Mouse (Mus musculus) heart, embryonic 16.5 days (tissue): ENCODE results near the gene BC025920. TPM values are rescaled to one million over a fixed set of nuclear protein-coding genes. Genes with fewer than 3 reads are reported as not detected.
"Not testable (repeated sequence)": the region's sequence is repeated elsewhere in the genome, so short reads cannot be mapped to it uniquely, and the experiment has no call there.

Experiments
- ATAC-seq: fragments of 200-750 bp; cut with Nextera tagmentation; replicated peaks from 2 replicates; pipeline ENCODE4 v1.8.0; 2017; ENCODE audit warnings: moderate number of reproducible peaks; ENCODE audit not compliant: insufficient read depth, low FRiP score; ENCODE audit errors: extremely low read depth
- H3K27ac ChIP-seq: fragments of 300-500 bp; sonication (generic); 2 replicates; pipeline ENCODE4 v1.5.1; 2014; ENCODE audit warnings: mild to moderate bottlenecking, low read length, control low read depth, moderate library complexity
- H3K27me3 ChIP-seq: fragments of 300-500 bp; sonication (generic); 2 replicates; pipeline ENCODE4 v1.6.1; 2014; ENCODE audit warnings: low read length, mixed read lengths; ENCODE audit not compliant: control insufficient read depth, insufficient read depth
- H3K36me3 ChIP-seq: fragments of 300-500 bp; sonication (generic); 2 replicates; pipeline ENCODE4 v1.6.1; 2014; ENCODE audit not compliant: control insufficient read depth, insufficient read depth
- H3K4me1 ChIP-seq: fragments of 300-500 bp; sonication (generic); 2 replicates; pipeline ENCODE4 v1.6.1; 2014; ENCODE audit warnings: low read length, mixed read lengths; ENCODE audit not compliant: control insufficient read depth, insufficient read depth
- H3K4me2 ChIP-seq: fragments of 300-500 bp; sonication (generic); 2 replicates; pipeline ENCODE4 v1.6.1; 2014; ENCODE audit warnings: low read depth, mild to moderate bottlenecking, control low read depth, low read length
- H3K4me3 ChIP-seq: fragments of 300-500 bp; sonication (generic); 2 replicates; pipeline ENCODE4 v1.5.1; 2014; ENCODE audit warnings: mild to moderate bottlenecking, control low read depth, low read length
- H3K9ac ChIP-seq: fragments of 300-500 bp; sonication (generic); 2 replicates; pipeline ENCODE4 v1.6.1; 2014; ENCODE audit warnings: low read length, control low read depth
- H3K9me3 ChIP-seq: fragments of 300-500 bp; sonication (generic); replicated peaks from 2 replicates; pipeline ENCODE4 v1.6.1; 2016; ENCODE audit warnings: low read length; ENCODE audit not compliant: control insufficient read depth
- WGBS: fragments of 180-500 bp; shearing (Covaris S2); extraction: QIAGEN DNeasy Blood & Tissue Kit; methylation state at CpG from one replicate; pipeline ENCODE4 v1.1.7; 2014; 5-methylcytosine and 5-hydroxymethylcytosine counted together
- polyA plus RNA-seq: library from polyadenylated mRNA; unstranded; fragments of >200 nt; fragmentation: Nextera tagmentation; extraction: Ambion mirVana; gene quantifications from 2 replicates; pipeline ENCODE4 v1.2.1, GENCODE M21; 2015

The BC025920 gene
- polyA plus RNA-seq, 1 experiment from 2014 or later, result 1.2 TPM

DNA sequence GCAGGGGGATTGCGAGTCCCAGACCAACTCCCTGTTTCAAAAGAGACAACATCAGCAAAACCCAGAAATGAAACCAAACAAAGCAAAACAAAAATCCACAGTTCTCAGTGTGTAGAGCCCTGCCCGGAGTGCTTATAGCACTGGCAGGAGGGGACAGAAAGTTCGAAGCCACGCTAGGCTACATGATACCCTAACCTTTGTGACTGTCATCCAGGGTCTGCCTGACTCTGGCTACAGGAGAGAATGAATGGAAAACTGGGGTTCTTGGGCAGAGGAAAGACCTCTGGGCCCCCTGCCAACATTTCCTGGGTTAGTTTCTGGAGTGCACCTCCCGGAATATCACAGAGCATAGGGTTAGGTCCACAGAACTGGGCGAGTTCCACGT lies 21.8 kb downstream of the BC025920 start:
- Histone ChIP-seq H3K4me1 (peaks cover 12% of the 10 kb centered on the region), H3K27ac (peak overlapping the region; percentile 93), H3K9ac (peak overlapping the region; percentile 91), H3K4me3 (peak overlapping the region; percentile 90), H3K36me3 (peaks cover 11% of the 10 kb centered on the region), H3K9me3 (no peaks in the 10 kb centered on the region), H3K4me2 (peak overlapping the region; percentile 96), H3K27me3 (no peaks in the 10 kb centered on the region)
- peak; percentile 29; the same call in 1 of the 2 replicates for ATAC-seq
- WGBS, result 40% methylated on average over 7 of the region's 7 CpGs

DNA sequence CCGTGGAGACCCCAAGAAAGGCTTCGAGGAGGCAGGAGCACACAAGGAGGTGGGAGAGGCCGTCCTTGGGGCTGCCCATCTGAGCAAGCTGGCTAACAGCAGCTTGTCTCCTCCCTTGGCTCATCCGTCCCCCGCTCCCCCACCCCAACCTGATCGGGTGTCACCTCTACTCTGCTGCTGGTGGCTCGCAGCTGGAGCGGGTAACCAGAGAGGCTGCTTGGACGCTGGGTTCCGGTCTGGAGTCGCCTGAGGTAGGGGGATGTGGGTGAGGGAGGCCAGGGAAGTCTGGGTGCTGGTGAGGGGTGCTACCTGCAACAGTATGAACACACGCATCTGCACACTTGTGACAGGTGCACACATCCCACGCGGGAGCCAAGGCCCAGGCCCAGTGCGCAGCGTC lies 22.3 kb downstream of the BC025920 start, which contains the start of gene Ankrd24:
TSS of gene Ankrd24 (plus strand) at position 151 of the 400 bp plus-strand sequence.
- peaks cover 12% of the 10 kb centered on the region for H3K4me1 ChIP-seq
- peak within 1 kb of the TSS; percentile 91 for H3K9ac ChIP-seq
- no peaks in the 10 kb centered on the region for H3K9me3 ChIP-seq
- peaks cover 10% of the 10 kb centered on the region for H3K36me3 ChIP-seq
- ATAC-seq, result no peak
- H3K27ac ChIP-seq, result peak within 1 kb of the TSS; percentile 93
- 74% methylated on average over 16 of the region's 16 CpGs for WGBS
- no peaks in the 10 kb centered on the region for H3K27me3 ChIP-seq
- peak within 1 kb of the TSS; percentile 96 for H3K4me2 ChIP-seq
- peak within 1 kb of the TSS; percentile 90 for H3K4me3 ChIP-seq

DNA sequence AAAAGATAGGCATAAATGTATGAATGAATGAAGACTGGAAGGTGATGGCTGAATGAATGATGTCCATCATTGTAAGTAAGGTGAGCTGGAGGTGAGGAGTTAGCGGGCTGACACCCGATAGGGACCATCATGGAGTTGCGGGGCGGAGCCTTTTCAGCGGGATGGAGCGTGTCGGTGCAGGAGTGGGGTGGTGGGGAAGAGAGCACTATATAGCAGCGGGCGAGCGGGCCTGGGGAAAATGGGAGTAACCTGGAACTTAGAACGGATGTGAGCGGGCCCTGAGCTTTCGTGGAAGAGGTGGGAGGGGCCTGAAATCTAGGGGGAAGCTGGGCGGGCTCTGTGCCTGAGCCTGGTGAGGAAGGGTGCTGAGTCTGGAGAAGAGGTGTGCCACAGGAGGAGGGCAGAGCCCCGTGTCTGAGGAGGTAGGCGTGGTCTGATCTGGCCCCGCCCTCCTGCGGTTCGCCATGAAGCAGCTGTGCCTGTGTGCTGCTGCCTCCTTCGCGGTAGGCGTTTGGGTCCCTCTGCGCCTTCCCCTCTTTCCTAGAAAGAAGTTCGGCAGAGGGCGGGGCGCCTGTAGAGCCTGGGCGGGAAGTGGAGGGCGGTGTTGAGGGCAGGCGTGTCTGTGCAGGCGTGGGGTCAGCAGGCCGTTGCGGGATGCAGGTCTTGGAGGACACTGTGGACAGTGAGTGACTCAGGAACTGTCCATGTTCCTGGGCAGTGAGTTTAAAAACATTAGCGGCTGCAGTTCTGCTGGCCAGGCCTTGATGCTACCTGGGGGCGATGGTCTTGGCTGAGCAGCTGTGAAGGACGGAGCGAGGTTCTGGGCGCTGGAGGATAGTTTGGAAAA lies 27.4 kb downstream of the BC025920 start:
- H3K4me3 ChIP-seq, result peak overlapping the region; percentile 63
- ATAC-seq, result peak; percentile 90
- peak overlapping the region; percentile 80 for H3K9ac ChIP-seq
- H3K27ac ChIP-seq, result peak overlapping the region; percentile 65; the same call in 1 of the 2 replicates
- no peaks in the 10 kb centered on the region for H3K27me3 ChIP-seq
- H3K4me2 ChIP-seq, result peak overlapping the region; percentile 88
- no peaks in the 10 kb centered on the region for H3K9me3 ChIP-seq
- H3K4me1 ChIP-seq, result peaks cover 4% of the 10 kb centered on the region; the same call in 1 of the 2 replicates
- 4% methylated on average over 36 of the region's 37 CpGs for WGBS
- no peaks in the 10 kb centered on the region for H3K36me3 ChIP-seq

- Histone ChIP-seq H3K36me3 (no peaks in the 10 kb centered on the region), H3K9ac (no peak overlapping the region), H3K4me1 (peaks cover 9% of the 10 kb centered on the region), H3K9me3 (no peaks in the 10 kb centered on the region), H3K27me3 (no peaks in the 10 kb centered on the region), H3K4me3 (no peak overlapping the region), H3K4me2 (no peak overlapping the region), H3K27ac (no peak overlapping the region)
- ATAC-seq, result no peak
- 12% methylated on average over 8 of the region's 8 CpGs for WGBS
Measured at GRCm38 (mm10) chr10:81636338-81636737, 30.3 kb downstream of the BC025920 start.

DNA sequence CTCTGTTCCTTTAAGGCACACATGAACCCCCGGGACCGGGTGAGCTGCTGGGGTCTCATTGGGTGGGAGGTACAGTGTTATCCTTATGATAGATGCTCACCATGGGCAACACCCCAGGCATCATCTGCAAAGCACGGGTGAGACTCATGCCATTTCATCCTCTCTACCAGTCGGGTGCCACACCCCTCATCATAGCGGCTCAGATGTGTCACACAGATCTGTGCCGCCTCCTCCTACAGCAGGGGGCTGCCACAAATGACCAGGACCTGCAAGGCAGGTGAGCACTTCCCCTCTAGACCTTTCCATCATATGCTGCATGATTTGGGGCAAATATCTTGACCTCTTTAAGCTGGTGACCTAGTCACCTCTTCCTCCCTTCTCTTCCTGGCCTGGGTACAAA lies 32.0 kb downstream of the BC025920 start:
- no peak for ATAC-seq
- Histone ChIP-seq H3K4me3 (no peak overlapping the region), H3K9ac (no peak overlapping the region), H3K27ac (no peak overlapping the region), H3K36me3 (no peaks in the 10 kb centered on the region), H3K27me3 (no peaks in the 10 kb centered on the region), H3K9me3 (no peaks in the 10 kb centered on the region), H3K4me1 (peaks cover 22% of the 10 kb centered on the region), H3K4me2 (no peak overlapping the region)
- WGBS, result 68% methylated on average over 6 of the region's 6 CpGs

- not testable (repeated sequence) for H3K4me3 ChIP-seq, H3K27me3 ChIP-seq, H3K9me3 ChIP-seq, H3K27ac ChIP-seq, H3K36me3 ChIP-seq, H3K4me2 ChIP-seq, ATAC-seq, H3K9ac ChIP-seq
- H3K4me1 ChIP-seq, result peaks cover 23% of the 10 kb centered on the region
- WGBS, result 46% methylated on average over 4 of the region's 4 CpGs
Measured at GRCm38 (mm10) chr10:81640825-81641224, 34.8 kb downstream of the BC025920 start.

DNA sequence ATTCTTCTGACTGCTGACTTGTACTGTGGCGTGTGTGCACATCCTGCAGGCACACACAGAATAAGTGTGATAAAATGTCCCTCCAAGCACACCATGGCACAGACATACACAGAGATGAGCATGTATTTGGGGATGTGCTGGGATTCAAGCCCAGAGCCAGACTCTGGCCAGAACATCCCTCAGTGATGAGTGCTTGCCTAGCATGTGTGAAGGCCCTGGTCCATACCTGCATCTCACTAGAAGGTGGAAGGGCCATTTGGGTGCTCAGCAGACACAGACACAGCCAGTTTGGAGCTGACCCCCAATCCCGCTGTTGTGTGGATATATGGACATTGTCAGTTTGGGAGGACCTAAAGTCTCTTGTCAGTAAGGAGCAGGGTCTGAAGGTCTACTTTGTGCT lies 35.5 kb downstream of the BC025920 start:
- WGBS, result 86% methylated on average over 2 of the region's 2 CpGs
- H3K36me3 ChIP-seq, result no peaks in the 10 kb centered on the region
- no peak overlapping the region for H3K4me3 ChIP-seq
- H3K9me3 ChIP-seq, result no peaks in the 10 kb centered on the region
- H3K27me3 ChIP-seq, result no peaks in the 10 kb centered on the region
- no peak overlapping the region for H3K27ac ChIP-seq
- H3K4me2 ChIP-seq, result no peak overlapping the region; the same call in 1 of the 2 replicates
- no peak for ATAC-seq
- no peak overlapping the region for H3K9ac ChIP-seq
- peaks cover 23% of the 10 kb centered on the region for H3K4me1 ChIP-seq

GRCm38 (mm10) chr10:81641978-81642647 lies 36.0 kb downstream of the BC025920 start:
- WGBS, result 79% methylated on average over 8 of the region's 8 CpGs
- H3K9me3 ChIP-seq, result no peaks in the 10 kb centered on the region
- no peaks in the 10 kb centered on the region for H3K36me3 ChIP-seq
- no peak for ATAC-seq
- H3K4me1 ChIP-seq, result peaks cover 23% of the 10 kb centered on the region
- H3K4me3 ChIP-seq, result peak overlapping the region; percentile 87
- peak overlapping the region; percentile 99 for H3K9ac ChIP-seq
- peak overlapping the region; percentile 99 for H3K27ac ChIP-seq
- H3K27me3 ChIP-seq, result no peaks in the 10 kb centered on the region
- H3K4me2 ChIP-seq, result peak overlapping the region; percentile 84
